8 mouse cellular contexts compared by ENCODE assay signal in the genomic region with DNA sequence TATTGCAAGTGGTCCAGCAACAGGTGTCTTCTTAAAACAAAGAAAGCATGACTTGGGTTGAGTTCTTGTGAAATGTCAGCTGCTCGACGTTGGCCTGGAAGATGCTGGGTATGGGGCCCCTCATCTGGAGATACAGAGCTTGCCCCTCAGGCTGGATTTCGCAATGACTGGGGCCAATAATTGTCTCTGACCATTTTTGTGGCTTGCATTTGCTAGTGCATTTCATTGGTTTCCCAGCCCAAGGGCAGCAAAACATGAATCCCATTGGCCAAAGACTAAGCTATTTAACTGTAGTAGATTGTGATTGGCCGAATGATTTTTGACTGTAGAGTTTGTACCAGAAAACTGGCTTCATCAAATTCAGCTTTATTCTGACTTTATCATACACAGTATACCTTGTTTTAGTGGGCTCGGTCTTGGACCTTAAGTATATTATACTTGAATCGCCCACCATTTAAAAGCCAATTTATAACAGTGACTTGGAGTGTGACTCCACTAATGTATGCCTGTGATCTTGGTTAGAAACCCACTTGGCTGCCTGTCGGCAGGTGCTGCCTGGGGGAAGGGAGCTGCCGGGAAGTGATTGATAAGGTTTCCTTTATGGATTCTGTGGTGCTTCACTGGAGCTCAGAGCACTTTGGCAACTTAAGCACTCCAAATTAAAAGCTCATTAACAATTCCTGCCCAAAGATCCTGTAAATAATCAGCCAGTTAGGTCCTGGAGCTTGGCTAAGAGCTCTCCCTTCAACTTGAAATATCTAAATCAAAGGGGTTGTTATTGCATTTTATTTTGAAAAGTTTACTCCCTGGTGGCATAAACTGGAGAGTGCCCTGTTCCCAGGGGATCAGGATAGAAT. TPM values are rescaled to one million over a fixed set of nuclear protein-coding genes. Genes with fewer than 3 reads are reported as not detected.
DNase-seq lines count a peak whose midpoint lies in the region; ATAC-seq and TF ChIP-seq lines count a peak whose summit lies in the region.

No protein-coding gene starts in this region.

- H3K4me2 ChIP-seq in hindbrain, embryonic 11.5 days (replicated peaks; ENCODE audit: low read depth, low read length), result peak overlapping the region; percentile 88

- in situ Hi-C loops in ES-E14 (cut with MboI; ENCODE audit: low sequenced_read_pairs in 2 of 2, unreplicated experiment in 2 of 2), result no loop called here

- H3K27ac ChIP-seq in ES-E14 (ENCODE audit: insufficient read depth, low read depth, low read length, poor library complexity, severe bottlenecking), result no peak overlapping the region
- no peak overlapping the region for H3K27ac ChIP-seq in hindbrain, embryonic 11.5 days (ENCODE audit: low read depth, low read length)

- H3K4me1 ChIP-seq in ES-E14 (ENCODE audit: control insufficient read depth in 2 of 2, insufficient read depth in 2 of 2, low read length in 2 of 2, poor library complexity in 1 of 2), result peaks cover 0 to 5% of the 10 kb centered on the region in 2 experiments; a peak in 1 of 4 replicates
- H3K4me1 ChIP-seq in hindbrain, embryonic 11.5 days (replicated peaks; ENCODE audit: control insufficient read depth, insufficient read depth, low read length), result peaks cover 5% of the 10 kb centered on the region; the same call in 1 of the 2 replicates

- no peaks in the 10 kb centered on the region for H3K9me3 ChIP-seq in ES-E14 (ENCODE audit: control insufficient read depth, insufficient read depth, low read depth, low read length)
- no peaks in the 10 kb centered on the region for H3K9me3 ChIP-seq in hindbrain, embryonic 11.5 days (ENCODE audit: control insufficient read depth, low read length)

- 56% methylated on average over 8 of the region's 8 CpGs for whole genome bisulfite sequencing in hindbrain, embryonic 11.5 days

- DNase-seq in A20 (ENCODE audit: low read depth, low spot score), result peak; percentile 30
- no peak for DNase-seq in ES-E14 (ENCODE audit: low read depth, low spot score)
- DNase-seq in hindbrain, embryonic 11.5 days (ENCODE audit: low spot score), result no peak
- DNase-seq in liver, result peak; percentile 13
- DNase-seq in testis, postnatal 14 days (ENCODE audit: low spot score), result peak; percentile 24
- DNase-seq in adrenal gland, postnatal 25 days, result no peak
- no peak for DNase-seq in adrenal gland, adult 2 months
- no peak for DNase-seq in urinary bladder, postnatal 25 days (ENCODE audit: low spot score)

- no peak for ATAC-seq in hindbrain, embryonic 11.5 days (ENCODE audit: low FRiP score)

- H3K9ac ChIP-seq in ES-E14 (ENCODE audit: insufficient read depth, low read depth, low read length, poor library complexity, severe bottlenecking), result no peak overlapping the region
- no peak overlapping the region for H3K9ac ChIP-seq in hindbrain, embryonic 11.5 days (ENCODE audit: low read depth, low read length)

- H3K27me3 ChIP-seq in hindbrain, embryonic 11.5 days (ENCODE audit: control insufficient read depth, insufficient read depth, low read length), result no peaks in the 10 kb centered on the region

- H3K4me3 ChIP-seq in ES-E14 (ENCODE audit: insufficient read depth in 1 of 2, low read depth in 1 of 2, low read length in 2 of 2, poor library complexity in 1 of 2, severe bottlenecking in 1 of 2), result peak overlapping the region; percentile 89 to 94; a peak in 3 of 4 replicates
- no peak overlapping the region for H3K4me3 ChIP-seq in hindbrain, embryonic 11.5 days (ENCODE audit: low read depth, low read length)

- no peaks in the 10 kb centered on the region; the same call in 1 of the 2 replicates for H3K36me3 ChIP-seq in ES-E14 (ENCODE audit: control insufficient read depth, insufficient read depth, low read length, poor library complexity, severe bottlenecking)
- H3K36me3 ChIP-seq in hindbrain, embryonic 11.5 days (ENCODE audit: control insufficient read depth, insufficient read depth, low read length), result no peaks in the 10 kb centered on the region

TF ChIP-seq in ES-E14, 5 proteins besides CTCF, POLR2A, EP300 and RAD21:
- TF ChIP-seq CHD2 (IDR thresholded peaks at IDR 0.05; ENCODE audit: low read depth, low read length), result no peak

RNA-seq across cellular contexts. Expression of a gene that starts 1.2 kb away (rescaled TPM):
- 36.0 and 45.6 TPM in 2 replicates for total RNA-seq in ES-E14 (2012; rRNA removed)
- polyA plus RNA-seq in hindbrain, embryonic 11.5 days (2014; fragmentation: Nextera tagmentation; extraction: Ambion mirVana), result 110 and 119 TPM in 2 replicates
- 67.9 and 76.2 TPM in 2 replicates for total RNA-seq in adrenal gland, postnatal 25 days (2021)
- total RNA-seq in adrenal gland, adult 2 months (2021), result 10 to 100 TPM; 60.3 to 69.1 TPM
- 131 and 142 TPM in 2 replicates for polyA plus RNA-seq in adrenal gland, adult 2 months (2012; rRNA removed)

RNA-seq across cellular contexts. Expression of a gene that starts 54.5 kb away (rescaled TPM):
- 130 and 178 TPM in 2 replicates for total RNA-seq in ES-E14 (2012; rRNA removed)
- 54.1 and 55.5 TPM in 2 replicates for polyA plus RNA-seq in hindbrain, embryonic 11.5 days (2014; fragmentation: Nextera tagmentation; extraction: Ambion mirVana)
- 83.6 and 102 TPM in 2 replicates for total RNA-seq in adrenal gland, postnatal 25 days (2021)
- 10 to 100 TPM; 79.4 to 97.0 TPM for total RNA-seq in adrenal gland, adult 2 months (2021)
- polyA plus RNA-seq in adrenal gland, adult 2 months (2012; rRNA removed), result 111 and 119 TPM in 2 replicates

Comparison
In these comparisons a context has a peak if more than half of its experiments do, and no peak if none do; other contexts are left out.
1. DNase-seq: peak in A20 (single experiment), liver (single experiment) and testis, postnatal 14 days (single experiment); none in ES-E14 (single experiment), hindbrain, embryonic 11.5 days (single experiment), adrenal gland, postnatal 25 days (single experiment), adrenal gland, adult 2 months (single experiment) and urinary bladder, postnatal 25 days (single experiment).